Mouse (Mus musculus): ENCODE results near the gene Olfr951.

Gene Olfr951

DNA sequence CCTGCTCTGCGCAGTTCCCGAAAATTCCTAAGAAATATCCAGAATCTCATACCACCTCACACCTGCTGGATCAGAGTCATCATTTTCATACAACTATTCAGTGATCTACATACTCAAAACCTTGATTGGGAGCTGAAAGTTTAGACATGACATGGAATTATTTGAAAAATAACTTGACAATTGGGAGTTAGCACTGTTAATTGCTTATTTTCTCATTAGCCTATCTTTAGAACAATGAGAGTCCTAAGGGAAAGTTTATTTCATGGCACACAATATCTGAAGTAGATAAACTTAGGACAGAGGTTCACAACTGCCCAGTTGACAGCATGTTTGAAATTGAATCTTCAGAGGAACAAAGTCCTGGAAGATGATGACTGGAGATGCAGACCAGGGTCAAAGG lies at the start of gene Olfr951:
Gene Olfr951, plus strand, starts transcription at position 301 of the 400 bp plus-strand sequence.
- DNase-seq (ENCODE audit: inconsistent ontology term): no peak

DNA sequence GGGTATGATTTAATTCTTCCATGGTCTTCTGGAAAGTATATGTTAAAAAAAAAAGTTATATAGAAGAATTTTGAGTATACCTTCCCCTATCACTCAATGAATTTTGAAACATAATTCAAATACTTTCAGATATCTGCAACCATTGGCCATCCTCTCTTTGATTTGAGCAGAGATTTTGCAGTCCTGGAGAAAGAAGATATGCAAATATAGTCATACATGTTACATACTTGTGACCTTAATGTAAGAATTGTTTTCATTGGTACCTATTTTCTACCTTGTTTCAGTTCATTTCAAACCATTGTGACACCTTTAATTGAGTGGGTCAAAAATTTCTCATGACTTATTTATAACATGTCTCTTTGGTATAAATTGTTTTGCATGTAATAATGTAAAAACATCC lies 39.8 kb downstream of the Olfr951 start, which contains the start of gene Olfr952:
Gene Olfr952, minus strand, starts transcription at position 101 of the 400 bp plus-strand sequence.
- no peak for DNase-seq (ENCODE audit: inconsistent ontology term)
